Mouse (Mus musculus) ovary, postnatal 36 days (tissue): ENCODE measurements around the gene Acat2.
"Not testable (repeated sequence)": the region's sequence is repeated elsewhere in the genome, so short reads cannot be mapped to it uniquely, and the experiment has no call there.

Source experiments
- DNase-seq: peaks from one replicate; pipeline ENCODE4 v3.0.0; 2022; ENCODE audit warnings: low spot score, mixed read lengths

Gene Acat2

GRCm38 (mm10) chr17:12960331-12960873, at the start of gene Acat2:
Gene Acat2 (minus strand): TSS chr17:12960747.
- DNase-seq, result peak; percentile 92

- DNase-seq, result no peak
Observed at GRCm38 (mm10) chr17:13009887-13010286, 49.3 kb upstream of the Acat2 start.

- no peak for DNase-seq
Observed at GRCm38 (mm10) chr17:13008528-13008927, 48.0 kb upstream of the Acat2 start.

DNA sequence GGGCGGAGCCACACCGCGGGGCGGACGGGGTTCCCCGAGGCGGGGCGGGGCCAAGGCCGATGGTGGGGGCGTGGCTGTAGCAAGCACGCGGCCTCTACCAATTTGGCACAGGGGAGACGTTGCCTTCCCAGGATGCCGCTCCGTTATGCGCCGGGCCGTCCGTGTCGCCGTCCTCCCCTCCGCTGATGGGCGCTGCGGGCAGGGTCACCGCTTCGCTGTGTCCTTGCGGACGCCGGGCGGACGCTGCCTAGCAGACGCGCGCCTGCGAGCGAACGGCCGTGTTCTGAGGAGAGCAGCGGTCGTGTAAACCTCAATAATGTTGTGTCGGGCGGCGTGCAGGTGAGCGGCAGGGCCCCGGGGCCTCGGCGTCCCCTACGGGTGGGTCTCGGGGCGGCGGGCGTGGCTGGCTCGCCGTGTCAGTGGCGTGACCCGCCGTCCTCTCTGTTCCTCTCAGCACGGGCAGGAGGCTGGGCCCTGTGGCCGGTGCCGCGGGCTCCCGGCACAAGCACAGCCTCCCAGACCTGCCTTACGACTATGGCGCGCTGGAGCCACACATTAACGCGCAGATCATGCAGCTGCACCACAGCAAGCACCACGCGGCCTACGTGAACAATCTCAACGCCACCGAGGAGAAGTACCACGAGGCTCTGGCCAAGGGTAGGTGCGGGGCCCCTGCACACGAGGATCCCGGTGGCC, 47.3 kb upstream of the Acat2 start:
- DNase-seq, result peak; percentile 100

GRCm38 (mm10) chr17:13006984-13007383, 46.4 kb upstream of the Acat2 start:
- DNase-seq, result no peak

DNA sequence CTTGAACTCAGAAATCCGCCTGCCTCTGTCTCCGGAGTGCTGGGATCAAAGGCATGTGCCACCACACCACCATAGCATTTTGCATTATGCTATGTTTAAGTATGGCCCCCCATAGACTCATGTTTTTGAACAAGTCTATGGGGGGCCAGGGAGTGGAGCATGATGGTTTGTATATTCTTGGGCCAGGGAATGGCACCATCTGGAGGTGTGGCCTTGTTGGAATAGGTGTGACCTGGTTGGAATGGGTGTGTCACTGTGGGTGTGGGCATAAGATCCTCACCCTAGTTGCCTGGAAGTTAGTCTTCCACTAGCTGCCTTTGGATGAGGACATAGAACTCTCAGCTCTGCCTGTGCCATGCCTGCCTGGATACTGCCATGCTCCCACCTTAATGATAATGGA, 46.0 kb upstream of the Acat2 start, which contains the start of gene Sod2:
TSS of gene Sod2 (plus strand) at position 301 of the 400 bp plus-strand sequence.
- DNase-seq, result not testable (repeated sequence)

DNA sequence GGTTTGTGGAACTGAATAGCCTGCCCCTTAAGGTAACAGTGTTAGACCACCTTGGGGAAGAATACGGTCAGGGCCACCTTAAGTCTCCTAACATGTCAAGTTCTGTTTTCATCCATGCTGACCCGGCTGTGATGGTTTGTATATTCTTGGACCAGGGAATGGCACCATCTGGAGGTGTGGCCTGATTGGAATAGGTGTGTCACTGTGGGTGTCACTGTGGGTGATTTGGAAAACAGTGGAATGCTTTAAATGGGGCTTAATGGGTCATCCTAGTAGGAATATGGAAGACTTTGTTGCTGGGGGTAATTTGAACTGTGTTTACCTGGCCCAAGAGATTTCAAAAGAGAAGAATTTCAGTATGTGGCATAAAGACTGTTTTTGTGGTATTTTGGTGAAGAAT, 43.9 kb upstream of the Acat2 start:
- not testable (repeated sequence) for DNase-seq

DNA sequence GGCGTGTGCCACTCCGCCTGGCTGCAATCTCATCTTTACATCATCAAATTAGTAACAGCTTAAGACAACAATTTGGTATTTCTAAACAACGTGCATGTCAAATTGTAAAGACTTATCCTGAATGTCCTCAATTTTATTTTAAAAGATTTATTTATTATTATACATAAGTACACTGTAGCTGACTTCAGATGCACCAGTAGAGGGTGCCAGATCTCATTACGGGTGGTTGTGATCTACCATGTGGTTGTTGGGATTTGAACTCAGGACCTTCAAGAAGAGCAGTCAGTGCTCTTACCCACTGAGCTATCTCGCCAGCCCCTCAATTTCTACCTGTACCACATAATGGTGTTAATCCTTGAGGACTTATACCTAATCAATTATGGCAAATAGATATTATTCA, 41.7 kb upstream of the Acat2 start:
- DNase-seq, result not testable (repeated sequence)

DNA sequence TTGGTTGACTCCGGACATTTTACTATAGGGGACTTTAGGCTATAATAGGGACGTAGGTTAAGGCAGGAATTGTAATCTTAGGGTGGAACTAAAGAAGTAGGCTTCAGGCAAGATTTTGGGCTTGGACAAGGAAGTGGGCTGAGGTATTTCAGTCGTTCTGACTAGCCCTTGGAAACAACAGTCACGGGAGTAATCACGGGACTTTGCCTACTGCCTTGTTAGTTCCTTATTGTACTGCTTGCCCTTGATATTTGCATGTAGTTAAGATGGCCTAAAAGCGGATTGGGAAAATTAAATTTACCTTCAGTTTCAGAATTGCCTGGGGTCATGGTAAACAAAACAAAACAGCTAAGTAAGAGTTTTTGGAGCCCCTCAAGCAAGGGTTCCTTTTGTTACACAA, 38.5 kb upstream of the Acat2 start:
- DNase-seq, result no peak

GRCm38 (mm10) chr17:12997890-12998289, 37.3 kb upstream of the Acat2 start:
- no peak for DNase-seq

DNA sequence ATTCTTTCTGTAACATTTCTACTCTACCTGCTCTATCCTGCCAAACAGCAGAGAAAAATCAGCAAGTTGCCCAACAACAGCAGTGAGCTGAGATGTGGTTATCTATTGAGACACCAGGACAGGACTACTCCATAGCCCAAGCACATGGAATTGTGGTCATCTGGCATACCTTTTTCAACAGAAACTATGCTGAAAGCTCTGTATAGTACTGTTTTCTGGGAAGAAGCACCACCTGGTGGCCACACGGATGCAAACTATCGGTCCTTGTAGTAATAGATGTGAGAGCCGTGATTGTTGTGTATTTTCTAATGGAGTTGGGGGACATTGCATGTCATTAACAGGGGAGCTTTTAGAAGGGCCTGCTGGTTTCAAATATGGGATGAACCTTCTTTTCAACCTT, 35.8 kb upstream of the Acat2 start:
- DNase-seq, result peak; percentile 49

- DNase-seq, result no peak
Observed at GRCm38 (mm10) chr17:12994069-12994468, 33.5 kb upstream of the Acat2 start, which contains the start of gene Wtap. Gene Wtap (minus strand): TSS chr17:12994169.

DNA sequence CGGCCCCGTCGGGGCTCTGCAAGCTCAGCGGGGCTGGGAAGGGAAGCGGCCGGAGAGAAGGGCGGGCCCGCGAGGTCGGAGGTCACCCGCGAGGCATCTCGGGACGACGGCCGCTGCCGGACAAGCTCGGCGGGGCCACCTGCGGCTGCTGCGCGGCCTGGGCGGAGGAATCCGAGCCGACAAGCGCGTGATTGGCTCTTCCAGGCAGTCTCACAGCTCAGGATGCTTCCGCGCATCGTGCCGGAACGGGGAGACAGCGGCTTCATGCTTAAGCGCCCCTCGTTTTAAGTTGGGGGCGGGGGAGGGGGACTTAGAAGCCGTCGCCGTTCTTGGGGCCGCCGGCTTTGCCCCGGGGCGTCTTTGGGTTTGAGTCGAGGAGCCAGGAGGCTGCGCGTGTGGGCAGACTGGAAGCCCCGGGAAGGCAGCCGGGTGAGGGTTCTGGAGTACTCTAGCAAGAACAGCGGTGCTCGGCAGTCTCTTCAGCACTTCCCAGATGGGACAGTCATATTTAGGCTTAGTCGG, 32.0 kb upstream of the Acat2 start:
- DNase-seq, result peak; percentile 96

DNA sequence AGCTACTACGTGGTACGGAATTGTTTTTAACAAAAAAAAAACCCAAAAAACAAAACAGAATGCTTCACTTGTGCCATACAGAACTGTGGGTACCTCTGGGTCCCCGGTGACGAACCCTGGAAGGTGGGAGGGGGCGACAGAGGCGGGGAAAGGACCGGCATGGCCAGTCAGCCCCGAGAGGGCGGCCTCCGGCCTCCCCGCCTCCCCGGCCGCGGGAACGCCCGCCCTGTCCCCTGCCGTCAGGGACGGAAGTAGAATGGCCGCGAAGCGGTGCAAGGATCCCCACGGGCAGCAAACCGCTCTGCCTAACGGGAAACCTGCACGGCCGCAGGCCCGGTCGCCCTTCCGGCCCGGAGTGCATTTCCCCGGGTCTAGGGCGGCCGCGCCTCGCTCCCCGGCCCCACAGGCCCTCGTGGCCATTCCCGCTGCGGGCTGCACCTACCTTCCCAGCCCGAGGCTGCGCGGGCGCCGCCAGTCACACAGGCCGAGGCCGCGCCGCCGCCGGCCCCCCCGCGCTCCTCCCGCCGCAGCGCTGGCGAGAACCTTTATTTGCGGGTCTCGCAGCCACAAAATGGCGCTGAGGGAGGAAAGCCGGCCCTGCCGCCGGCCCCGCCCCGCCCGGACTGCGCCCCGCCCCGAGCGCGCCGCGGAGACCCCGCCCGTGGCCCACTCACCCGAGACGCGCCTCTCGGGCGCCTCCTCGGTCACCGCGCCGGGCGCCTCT, 31.2 kb upstream of the Acat2 start:
- DNase-seq, result peak; percentile 92

DNA sequence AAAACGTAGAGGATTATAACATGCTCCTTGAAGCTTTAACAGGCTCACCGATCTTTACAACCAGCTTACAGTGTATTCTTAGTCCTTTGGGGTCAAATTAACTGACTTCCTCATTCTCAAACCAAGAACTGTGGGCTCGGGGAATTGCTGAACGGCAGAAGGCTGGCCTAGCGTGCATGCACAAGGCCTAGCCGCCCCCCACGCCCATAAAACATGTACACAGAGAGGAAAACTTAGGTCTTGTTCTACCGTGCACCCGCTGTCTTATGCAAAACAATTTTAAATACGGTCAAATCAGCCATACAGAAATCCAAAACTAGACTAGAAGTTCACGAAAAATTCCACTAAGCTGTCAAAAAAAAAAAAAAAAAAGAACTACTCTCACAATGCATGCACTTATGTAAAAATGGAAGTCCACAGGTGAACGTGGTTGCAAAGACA, 30.7 kb upstream of the Acat2 start:
- no peak for DNase-seq

DNA sequence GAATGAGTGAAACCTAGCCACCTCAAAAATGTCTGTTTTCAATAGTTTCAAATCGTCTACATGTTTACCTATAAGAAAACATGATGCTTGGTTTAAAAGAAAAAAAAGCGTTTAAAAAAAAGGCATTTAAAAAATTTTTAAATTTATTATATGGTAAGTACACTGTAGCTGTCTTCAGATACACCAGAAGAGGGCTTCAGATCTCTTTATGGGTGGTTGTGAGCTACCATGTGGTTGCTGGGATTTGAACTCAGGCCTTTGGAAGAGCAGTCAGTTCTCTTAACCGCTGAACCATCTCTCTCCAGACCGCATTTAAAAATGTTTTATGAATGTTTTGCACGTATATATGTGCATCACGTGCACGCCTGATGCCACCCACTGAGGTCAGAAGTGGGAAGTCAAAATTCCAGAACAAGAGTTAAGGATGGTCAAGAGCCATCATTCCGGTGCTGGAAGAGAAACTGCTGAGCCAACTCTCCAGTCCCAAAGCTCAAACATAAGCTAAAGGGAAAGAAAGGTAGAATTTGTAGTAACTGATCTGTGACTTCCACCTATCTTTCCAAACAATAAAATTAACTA, 30.1 kb upstream of the Acat2 start:
- DNase-seq, result no peak

- DNase-seq, result not testable (repeated sequence)
Observed at GRCm38 (mm10) chr17:12988096-12988495, 27.5 kb upstream of the Acat2 start.

DNA sequence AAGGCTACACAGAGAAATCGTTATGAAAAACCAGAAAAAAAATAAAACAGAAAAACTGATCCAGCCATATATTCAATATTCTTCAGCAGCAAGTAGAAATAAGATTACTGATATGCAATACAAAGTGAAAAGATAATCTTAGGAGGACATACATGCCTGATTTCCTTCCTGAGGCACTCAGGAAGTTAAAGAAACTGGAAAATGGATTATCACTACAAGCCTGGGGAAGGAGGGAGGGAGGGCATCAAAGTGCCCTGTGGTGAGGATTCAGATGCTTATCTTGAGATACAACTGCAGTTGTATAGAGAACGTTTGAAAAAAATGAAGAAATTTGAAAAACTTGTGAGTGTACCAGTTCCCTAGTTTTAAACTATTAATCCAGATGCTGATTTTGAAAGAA, 23.4 kb upstream of the Acat2 start:
- no peak for DNase-seq

DNA sequence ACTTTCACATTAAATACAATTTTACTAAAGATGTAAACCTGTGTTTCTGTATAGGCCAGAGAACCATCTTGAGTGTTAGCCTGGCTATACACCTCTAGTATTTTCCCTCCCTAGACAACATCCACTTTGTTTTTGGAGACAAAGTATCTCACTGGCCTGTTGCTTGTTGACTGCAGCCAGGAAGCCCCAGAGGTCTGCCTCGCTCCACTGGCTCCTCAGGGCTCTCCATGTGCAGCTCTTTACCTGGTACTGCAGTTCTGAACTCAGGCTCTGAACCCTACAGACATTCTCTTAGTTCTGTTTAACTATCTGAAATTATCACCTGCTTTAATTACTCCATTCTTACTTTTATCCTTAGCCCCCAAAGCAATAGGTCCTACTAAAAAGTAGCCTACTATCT, 18.0 kb upstream of the Acat2 start:
- no peak for DNase-seq

DNA sequence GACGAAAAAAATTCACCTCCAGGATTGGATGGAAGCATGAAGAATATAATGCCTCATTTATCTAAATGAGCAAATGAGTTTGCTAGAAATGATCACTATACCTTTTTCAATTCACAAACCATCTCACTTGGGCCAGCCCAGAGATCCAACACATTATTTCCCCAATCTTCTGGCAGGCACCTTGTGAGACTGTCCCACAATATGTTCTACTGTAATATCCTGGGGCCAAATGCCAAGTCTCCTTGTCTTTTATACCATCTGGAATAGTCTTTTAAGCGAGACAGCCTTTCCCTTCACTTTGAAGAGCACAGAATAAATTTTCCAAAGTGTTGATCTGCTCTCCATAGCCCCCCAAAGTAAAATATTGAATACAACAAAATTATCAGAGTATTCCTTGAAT, 13.3 kb upstream of the Acat2 start:
- no peak for DNase-seq

- DNase-seq, result no peak
Observed at GRCm38 (mm10) chr17:12967173-12967572, 6.6 kb upstream of the Acat2 start.

- no peak for DNase-seq
Observed at GRCm38 (mm10) chr17:12963476-12963875, 2.9 kb upstream of the Acat2 start.
